Comparison of ENCODE assay signal across 16 mouse cellular contexts in the genomic region with DNA sequence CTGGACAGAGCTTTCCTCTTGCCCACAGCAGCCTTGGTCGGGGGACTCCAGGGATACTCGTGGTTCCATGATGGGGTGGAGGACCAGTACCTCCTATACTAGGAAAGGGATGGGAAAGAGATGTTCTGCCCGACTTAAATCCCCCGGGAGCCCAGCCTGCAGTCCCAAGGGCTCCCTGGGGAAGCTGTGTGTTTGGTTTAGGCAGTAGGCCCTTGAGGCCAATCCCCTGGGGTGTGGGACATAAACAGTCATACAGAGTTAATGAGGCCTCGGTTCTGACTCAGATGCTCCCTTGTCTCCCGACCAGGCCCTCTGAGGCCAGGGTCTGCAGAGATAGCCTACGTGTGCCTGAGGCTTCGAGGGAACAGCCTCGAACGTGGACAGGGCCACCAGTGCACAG.
DNase-seq lines count a peak whose midpoint lies in the region; ATAC-seq and TF ChIP-seq lines count a peak whose summit lies in the region.
"Had no signal": no experiment of that assay in that cellular context is flagged by ENCODE, and none has a peak within 500 bp of the region (broad histone marks: within the 10 kb centered on the region; RNA-seq: fewer than 3 reads in every experiment).

No protein-coding gene starts in this region.

- H3K4me3 ChIP-seq in kidney, embryonic 15.5 days (replicated peaks), result no peak overlapping the region
- no peak overlapping the region for H3K4me3 ChIP-seq in stomach, postnatal 0 days (ENCODE audit: low read depth, low read length)
- H3K4me3 ChIP-seq: embryonic facial prominence, embryonic 13.5 days; forebrain, embryonic 15.5 days; gastrocnemius, adult 2 months; liver, embryonic 13.5 days had no signal

- TF ChIP-seq CTCF in stomach, postnatal 0 days (IDR thresholded peaks at IDR 0.05; ENCODE audit: low read depth), result no peak

- peaks cover 18% of the 10 kb centered on the region for H3K36me3 ChIP-seq in kidney, embryonic 15.5 days
- H3K36me3 ChIP-seq in stomach, postnatal 0 days (ENCODE audit: control insufficient read depth, insufficient read depth, low read length), result no peaks in the 10 kb centered on the region; the same call in 1 of the 2 replicates

- H3K9me3 ChIP-seq in kidney, embryonic 15.5 days (replicated peaks), result 0 out of 2 replicates have a peak, but pooled peaks cover 7% of the 10 kb centered on the region
- no peaks in the 10 kb centered on the region for H3K9me3 ChIP-seq in stomach, postnatal 0 days (ENCODE audit: control insufficient read depth, low read length)
- H3K9me3 ChIP-seq: forebrain, embryonic 15.5 days; liver, embryonic 13.5 days had no signal

- peaks cover 41% of the 10 kb centered on the region for H3K4me1 ChIP-seq in kidney, embryonic 15.5 days
- H3K4me1 ChIP-seq in stomach, postnatal 0 days (replicated peaks; ENCODE audit: control insufficient read depth, insufficient read depth), result peaks cover 5% of the 10 kb centered on the region; the same call in 1 of the 2 replicates
- H3K4me1 ChIP-seq: forebrain, embryonic 15.5 days; liver, embryonic 13.5 days had no signal

- DNase-seq in heart, adult 11 months, result peak; percentile 95
- DNase-seq in heart, postnatal 10 days, result no peak
- DNase-seq in kidney, adult 9 months, result no peak
- peak; percentile 30 for DNase-seq in retina, embryonic 14.5 days (ENCODE audit: low spot score)
- DNase-seq in retina, postnatal 1 day, result no peak
- no peak for DNase-seq in stomach, postnatal 0 days (ENCODE audit: low spot score)
- DNase-seq in adrenal gland, adult 2 months, result no peak
- DNase-seq: cerebellum, postnatal 36 days; gastrocnemius, adult 2 months; layer of hippocampus, adult 9-11 months; liver, embryonic 13.5 days; midbrain, embryonic 14.5 days had no signal

- peak overlapping the region; percentile 38; the same call in 1 of the 2 replicates for H3K27ac ChIP-seq in kidney, embryonic 15.5 days
- H3K27ac ChIP-seq in stomach, postnatal 0 days (replicated peaks), result peak overlapping the region; percentile 63
- H3K27ac ChIP-seq: embryonic facial prominence, embryonic 13.5 days; forebrain, embryonic 15.5 days; gastrocnemius, adult 2 months; liver, embryonic 13.5 days; macrophage had no signal

- H3K9ac ChIP-seq in kidney, embryonic 15.5 days, result no peak overlapping the region
- no peak overlapping the region for H3K9ac ChIP-seq in stomach, postnatal 0 days (ENCODE audit: low read length)
- H3K9ac ChIP-seq: embryonic facial prominence, embryonic 13.5 days; forebrain, embryonic 15.5 days; liver, embryonic 13.5 days had no signal

- ATAC-seq in kidney, embryonic 15.5 days (replicated peaks; ENCODE audit: low FRiP score), result no peak; the same call in 1 of the 2 replicates
- peak; percentile 25; the same call in 1 of the 2 replicates for ATAC-seq in stomach, postnatal 0 days (ENCODE audit: low FRiP score, low TSS enrichment)
- ATAC-seq: forebrain, embryonic 15.5 days had no signal

- TF ChIP-seq EP300 in stomach, postnatal 0 days (optimal IDR thresholded peaks at IDR 0.05), result no peak

- intact Hi-C loops in heart, postnatal 10 days (cut with DNase I), result loop anchor here (2.0 kb wide), 1 partner anchor 23 kb away; no protein-coding TSS in a partner anchor

- H3K27me3 ChIP-seq in kidney, embryonic 15.5 days, result no peaks in the 10 kb centered on the region
- no peaks in the 10 kb centered on the region for H3K27me3 ChIP-seq in stomach, postnatal 0 days (ENCODE audit: control insufficient read depth, insufficient read depth, low read length)
- H3K27me3 ChIP-seq: embryonic facial prominence, embryonic 13.5 days; forebrain, embryonic 15.5 days; liver, embryonic 13.5 days had no signal

- no peak overlapping the region for H3K4me2 ChIP-seq in kidney, embryonic 15.5 days
- no peak overlapping the region for H3K4me2 ChIP-seq in stomach, postnatal 0 days (replicated peaks; ENCODE audit: low read depth)
- H3K4me2 ChIP-seq: embryonic facial prominence, embryonic 13.5 days; forebrain, embryonic 15.5 days; liver, embryonic 13.5 days had no signal

- 58% methylated on average over 10 of the region's 10 CpGs for WGBS in kidney, embryonic 15.5 days
- WGBS in stomach, postnatal 0 days, result 59% methylated on average over 10 of the region's 10 CpGs

Comparison
In these comparisons a context has a peak if more than half of its experiments do, and no peak if none do; other contexts are left out.
1. DNase-seq: peak in heart, adult 11 months (single experiment) and retina, embryonic 14.5 days (single experiment); none in heart, postnatal 10 days (0 of 2), kidney, adult 9 months (single experiment), retina, postnatal 1 day (single experiment), stomach, postnatal 0 days (single experiment) and adrenal gland, adult 2 months (single experiment).